ENCODE assay signal across 16 mouse cellular contexts in the genomic region with DNA sequence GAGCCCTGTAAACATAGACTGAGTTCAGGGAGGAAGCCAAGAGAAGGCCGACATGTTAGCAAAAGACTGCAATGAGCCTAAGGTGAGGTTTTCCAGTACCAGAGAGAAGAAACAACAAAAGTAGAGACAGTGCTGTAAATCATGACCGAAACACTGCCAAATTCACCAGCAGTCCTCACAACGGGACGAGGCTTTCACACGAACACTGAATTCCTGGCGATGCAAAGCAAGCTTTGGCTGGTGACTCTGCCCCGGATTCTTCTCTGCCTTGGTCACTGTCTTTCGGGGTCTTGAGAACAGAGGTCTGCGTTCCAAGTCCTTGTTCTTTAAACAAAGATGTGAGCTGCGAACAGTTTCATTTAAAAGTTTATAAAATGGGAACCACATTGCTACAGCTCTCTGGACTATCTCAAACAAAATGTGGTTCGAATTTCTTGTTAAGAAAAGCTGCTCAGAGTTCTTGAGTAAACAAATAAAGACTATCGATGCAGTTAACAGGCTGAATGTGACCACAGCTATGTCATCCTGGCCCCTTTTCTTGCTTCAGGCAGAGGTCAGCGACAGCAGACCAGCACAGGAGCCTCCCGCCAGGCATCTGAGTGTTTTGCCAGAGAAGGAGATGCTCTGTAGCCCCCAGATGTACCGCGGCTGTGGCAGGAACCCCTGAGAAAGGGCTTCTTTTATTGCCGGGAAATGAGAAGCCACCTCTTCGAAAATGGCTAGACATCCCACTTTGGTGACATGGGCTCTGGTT. TPM values are rescaled to one million over a fixed set of nuclear protein-coding genes. Genes with fewer than 3 reads are reported as not detected.
DNase-seq lines count a peak whose midpoint lies in the region; ATAC-seq and TF ChIP-seq lines count a peak whose summit lies in the region.
"Had no signal": no experiment of that assay in that cellular context is flagged by ENCODE, and none has a peak within 500 bp of the region (broad histone marks: within the 10 kb centered on the region; RNA-seq: fewer than 3 reads in every experiment).

No protein-coding gene starts in this region.

- H3K9me3 ChIP-seq in intestine, embryonic 15.5 days = no peaks in the 10 kb centered on the region
- no peaks in the 10 kb centered on the region for H3K9me3 ChIP-seq in stomach, embryonic 16.5 days (replicated peaks; ENCODE audit: control insufficient read depth, low read length)
- H3K9me3 ChIP-seq in forebrain, embryonic 16.5 days (ENCODE audit: control insufficient read depth, low read length) = no peaks in the 10 kb centered on the region
- H3K9me3 ChIP-seq: forebrain, embryonic 15.5 days; liver, embryonic 15.5 days had no signal

- H3K4me2 ChIP-seq in intestine, embryonic 15.5 days (replicated peaks) = no peak overlapping the region
- no peak overlapping the region for H3K4me2 ChIP-seq in stomach, embryonic 16.5 days (ENCODE audit: low read depth, low read length)
- H3K4me2 ChIP-seq in forebrain, embryonic 16.5 days (ENCODE audit: low read length) = no peak overlapping the region
- H3K4me2 ChIP-seq: forebrain, embryonic 15.5 days; hindbrain, embryonic 14.5 days; liver, embryonic 15.5 days had no signal

- WGBS in lung, adult 2 months = 60% methylated on average over 18 of the region's 18 CpGs
- 31% methylated on average over 18 of the region's 18 CpGs for WGBS in intestine, embryonic 15.5 days
- 33% methylated on average over 18 of the region's 18 CpGs for WGBS in stomach, embryonic 16.5 days
- WGBS in forebrain, embryonic 16.5 days = 85% methylated on average over 18 of the region's 18 CpGs

- TF ChIP-seq POLR2A in lung, adult 2 months (IDR thresholded peaks at IDR 0.05; ENCODE audit: borderline replicate concordance, extremely low read depth, low read depth, low read length) = no peak

- no peak for TF ChIP-seq CTCF in gastrocnemius, adult 2 months (IDR thresholded peaks at IDR 0.05)
- no peak for TF ChIP-seq CTCF in lung, adult 2 months (IDR thresholded peaks at IDR 0.05; ENCODE audit: insufficient read depth, low read length)

- 0 out of 2 replicates have a peak, but pooled peaks have one; percentile 13 for ATAC-seq in intestine, embryonic 15.5 days
- no peak; the same call in 1 of the 2 replicates for ATAC-seq in stomach, embryonic 16.5 days (ENCODE audit: insufficient read depth, low FRiP score)
- no peak for ATAC-seq in forebrain, embryonic 16.5 days
- ATAC-seq: activated CD4-positive, CD25-positive, alpha-beta regulatory T cell, adult 4 months; forebrain, embryonic 15.5 days had no signal

- peaks cover 5% of the 10 kb centered on the region; the same call in 1 of the 2 replicates for H3K4me1 ChIP-seq in lung, adult 2 months (ENCODE audit: control insufficient read depth, insufficient read depth, low read length)
- H3K4me1 ChIP-seq in intestine, embryonic 15.5 days (replicated peaks) = peaks cover 11% of the 10 kb centered on the region
- peaks cover 18% of the 10 kb centered on the region; the same call in 1 of the 2 replicates for H3K4me1 ChIP-seq in stomach, embryonic 16.5 days (ENCODE audit: control insufficient read depth, insufficient read depth, low read length)
- H3K4me1 ChIP-seq in forebrain, embryonic 16.5 days (replicated peaks; ENCODE audit: control insufficient read depth, insufficient read depth, low read length) = no peaks in the 10 kb centered on the region
- H3K4me1 ChIP-seq: liver, embryonic 15.5 days had no signal

- H3K36me3 ChIP-seq in intestine, embryonic 15.5 days = no peaks in the 10 kb centered on the region
- H3K36me3 ChIP-seq in stomach, embryonic 16.5 days (ENCODE audit: control insufficient read depth, insufficient read depth, low read length) = no peaks in the 10 kb centered on the region
- H3K36me3 ChIP-seq in forebrain, embryonic 16.5 days (ENCODE audit: control insufficient read depth, insufficient read depth) = no peaks in the 10 kb centered on the region
- H3K36me3 ChIP-seq: forebrain, embryonic 15.5 days; liver, embryonic 15.5 days had no signal

- intact Hi-C loops in gastrocnemius, adult 2 months (cut with DNase I) = no loop called here

- peak overlapping the region; percentile 92 for H3K27ac ChIP-seq in gastrocnemius, adult 2 months
- peak overlapping the region; percentile 72 for H3K27ac ChIP-seq in intestine, embryonic 15.5 days
- peak overlapping the region; percentile 84 for H3K27ac ChIP-seq in stomach, embryonic 16.5 days (ENCODE audit: low read length)
- H3K27ac ChIP-seq in forebrain, embryonic 16.5 days (ENCODE audit: low read length) = no peak overlapping the region
- H3K27ac ChIP-seq: forebrain, embryonic 15.5 days; hindbrain, embryonic 14.5 days; liver, embryonic 15.5 days had no signal

- peak overlapping the region; percentile 50 for H3K4me3 ChIP-seq in gastrocnemius, adult 2 months
- no peak overlapping the region for H3K4me3 ChIP-seq in lung, adult 2 months (replicated peaks; ENCODE audit: extremely low read depth, low read depth, low read length)
- H3K4me3 ChIP-seq in intestine, embryonic 15.5 days (replicated peaks) = no peak overlapping the region
- H3K4me3 ChIP-seq in stomach, embryonic 16.5 days (replicated peaks; ENCODE audit: low read length) = no peak overlapping the region
- no peak overlapping the region for H3K4me3 ChIP-seq in forebrain, embryonic 16.5 days (replicated peaks; ENCODE audit: low read length)
- H3K4me3 ChIP-seq: forebrain, embryonic 15.5 days; heart, adult 2 months; liver, embryonic 15.5 days had no signal

- H3K9ac ChIP-seq in intestine, embryonic 15.5 days = no peak overlapping the region
- H3K9ac ChIP-seq in stomach, embryonic 16.5 days (ENCODE audit: low read length) = no peak overlapping the region
- H3K9ac ChIP-seq in forebrain, embryonic 16.5 days (replicated peaks; ENCODE audit: low read depth, low read length) = no peak overlapping the region
- H3K9ac ChIP-seq: forebrain, embryonic 15.5 days; hindbrain, embryonic 14.5 days; liver, embryonic 15.5 days had no signal

- H3K27me3 ChIP-seq in intestine, embryonic 15.5 days (replicated peaks) = no peaks in the 10 kb centered on the region
- H3K27me3 ChIP-seq in stomach, embryonic 16.5 days (ENCODE audit: control insufficient read depth, insufficient read depth, low read length) = no peaks in the 10 kb centered on the region
- H3K27me3 ChIP-seq in forebrain, embryonic 16.5 days (replicated peaks; ENCODE audit: control insufficient read depth, insufficient read depth, low read length) = no peaks in the 10 kb centered on the region
- H3K27me3 ChIP-seq: forebrain, embryonic 15.5 days; liver, embryonic 15.5 days had no signal

- peak; percentile 43 for DNase-seq in gastrocnemius, adult 2 months
- no peak for DNase-seq in gastrocnemius, adult 8-10 months (ENCODE audit: low spot score in 2 of 2)
- DNase-seq in lung, postnatal 4 days = peak; percentile 26 to 59
- no peak for DNase-seq in lung, adult 2 months
- no peak for DNase-seq in thymus, postnatal 36 days
- DNase-seq: heart, adult 2 months; kidney, postnatal 36 days; right cerebral cortex, postnatal 4 days; thymus, adult 18-20 months had no signal

RNA-seq across cellular contexts. Expression of a gene that starts 14.2 kb away (rescaled TPM):
- 10 to 100 TPM; 37.5 to 67.0 TPM for total RNA-seq in gastrocnemius, adult 2 months (2021)
- 10 to 100 TPM; 44.3 to 47.8 (median 46.5) TPM for total RNA-seq in gastrocnemius, adult 8-10 months (2022)
- polyA plus RNA-seq in lung, adult 2 months (2012; rRNA removed) = 10.3 and 15.1 TPM in 2 replicates
- 33.0 and 34.0 TPM in 2 replicates for polyA plus RNA-seq in intestine, embryonic 15.5 days (2015; fragmentation: Nextera tagmentation; extraction: Ambion mirVana)
- polyA plus RNA-seq in stomach, embryonic 16.5 days (2015; fragmentation: Nextera tagmentation; extraction: Ambion mirVana) = 56.2 and 60.3 TPM in 2 replicates
- 2.2 and 2.8 TPM in 2 replicates for polyA plus RNA-seq in forebrain, embryonic 16.5 days (2015; fragmentation: Nextera tagmentation; extraction: Ambion mirVana)

Comparison
In these comparisons a context has a peak if more than half of its experiments do, and no peak if none do; other contexts are left out.
1. DNase-seq: peak in gastrocnemius, adult 2 months (single experiment) and lung, postnatal 4 days (2 of 2); none in gastrocnemius, adult 8-10 months (0 of 2), lung, adult 2 months (single experiment) and thymus, postnatal 36 days (0 of 2).